Mouse (Mus musculus): Measurements from ENCODE around the gene Adh7.

Gene Adh7

GRCm38 (mm10) chr3:138225331-138225730 lies 7.8 kb downstream of the Adh7 start:
- DNase-seq: no peak

GRCm38 (mm10) chr3:138225853-138226252 lies 8.3 kb downstream of the Adh7 start:
- peak; percentile 41 for DNase-seq

GRCm38 (mm10) chr3:138226476-138226875 lies 8.9 kb downstream of the Adh7 start:
- DNase-seq: no peak

GRCm38 (mm10) chr3:138227082-138227481 lies 9.5 kb downstream of the Adh7 start:
- DNase-seq: no peak

GRCm38 (mm10) chr3:138227782-138228181 lies 10.2 kb downstream of the Adh7 start:
- DNase-seq: no peak

- peak; percentile 29 for DNase-seq
Observed at GRCm38 (mm10) chr3:138229448-138229847, 11.9 kb downstream of the Adh7 start.

GRCm38 (mm10) chr3:138230266-138230665 lies 12.7 kb downstream of the Adh7 start:
- no peak for DNase-seq

- no peak for DNase-seq
Observed at GRCm38 (mm10) chr3:138231531-138231930, 14.0 kb downstream of the Adh7 start.

- DNase-seq: no peak
Observed at GRCm38 (mm10) chr3:138236546-138237163, 19.1 kb downstream of the Adh7 start.

GRCm38 (mm10) chr3:138238046-138238445 lies 20.5 kb downstream of the Adh7 start:
- no peak for DNase-seq

GRCm38 (mm10) chr3:138239461-138239860 lies 21.9 kb downstream of the Adh7 start:
- no peak for DNase-seq

- DNase-seq: peak; percentile 32
Observed at GRCm38 (mm10) chr3:138240411-138240810, 22.9 kb downstream of the Adh7 start.

GRCm38 (mm10) chr3:138240942-138241341 lies 23.4 kb downstream of the Adh7 start:
- DNase-seq: peak; percentile 15

- peak; percentile 31 for DNase-seq
Observed at GRCm38 (mm10) chr3:138241371-138241770, 23.8 kb downstream of the Adh7 start.

- no peak for DNase-seq
Observed at GRCm38 (mm10) chr3:138242021-138242726, 24.6 kb downstream of the Adh7 start.

- DNase-seq: peak; percentile 71
Observed at GRCm38 (mm10) chr3:138242933-138243332, 25.4 kb downstream of the Adh7 start.

- peak; percentile 45 for DNase-seq
Observed at GRCm38 (mm10) chr3:138244338-138244874, 26.8 kb downstream of the Adh7 start.

GRCm38 (mm10) chr3:138246511-138247020 lies 29.0 kb downstream of the Adh7 start:
- DNase-seq: no peak

GRCm38 (mm10) chr3:138247241-138247640 lies 29.7 kb downstream of the Adh7 start:
- no peak for DNase-seq

GRCm38 (mm10) chr3:138248011-138248410 lies 30.5 kb downstream of the Adh7 start:
- DNase-seq: peak; percentile 92

GRCm38 (mm10) chr3:138248746-138249145 lies 31.2 kb downstream of the Adh7 start:
- DNase-seq: peak; percentile 77

- no peak for DNase-seq
Observed at GRCm38 (mm10) chr3:138251156-138251555, 33.6 kb downstream of the Adh7 start.

- DNase-seq: no peak
Observed at GRCm38 (mm10) chr3:138254205-138254604, 36.6 kb downstream of the Adh7 start.

- no peak for DNase-seq
Observed at GRCm38 (mm10) chr3:138255366-138255765, 37.8 kb downstream of the Adh7 start.

Data from kidney, postnatal 14 days (tissue).